Mouse (Mus musculus): ENCODE measurements around the gene Atp6ap1. TPM values are rescaled to one million over a fixed set of nuclear protein-coding genes. Genes with fewer than 3 reads are reported as not detected.

The Atp6ap1 gene
- total and polyA plus RNA-seq, 2 experiments from 2014 or later: 250 to 318 TPM

GRCm38 (mm10) chrX:74304867-74305700 lies 8.2 kb downstream of the Atp6ap1 start, which contains the start of gene Gdi1:
Gene Gdi1, plus strand, starts transcription at chrX:74304998.
- H3K36me3 ChIP-seq (ENCODE audit: insufficient read depth): peaks cover 26% of the 10 kb centered on the region
- DNase-seq: peak; percentile 91
- peaks cover 9% of the 10 kb centered on the region; the same call in 1 of the 2 replicates for H3K4me1 ChIP-seq (ENCODE audit: insufficient read depth)
- H3K27me3 ChIP-seq (ENCODE audit: insufficient read depth, low read length): no peaks in the 10 kb centered on the region
- peak within 1 kb of the TSS; percentile 97 for H3K27ac ChIP-seq (ENCODE audit: low read depth, low read length)
- peak; percentile 91 for ATAC-seq
- H3K9ac ChIP-seq: peak within 1 kb of the TSS; percentile 71
- H3K4me3 ChIP-seq (ENCODE audit: low read depth, low read length): peak within 1 kb of the TSS; percentile 54
- H3K9me3 ChIP-seq (ENCODE audit: low read length): no peaks in the 10 kb centered on the region
- TF ChIP-seq CTCF (IDR thresholded peaks at IDR 0.05; ENCODE audit: low read depth): peak; percentile 40
- H3K4me2 ChIP-seq (ENCODE audit: low read depth): peak within 1 kb of the TSS; percentile 56
- WGBS: 25% methylated on average over 41 of the region's 41 CpGs

GRCm38 (mm10) chrX:74312540-74313464 lies 15.9 kb downstream of the Atp6ap1 start, which contains the start of gene Fam50a:
Gene Fam50a, plus strand, starts transcription at chrX:74313033.
- Histone ChIP-seq H3K27ac (ENCODE audit: low read depth, low read length) (peak within 1 kb of the TSS; percentile 89), H3K4me3 (ENCODE audit: low read depth, low read length) (peak within 1 kb of the TSS; percentile 47), H3K36me3 (ENCODE audit: insufficient read depth) (peaks cover 12% of the 10 kb centered on the region; the same call in 1 of the 2 replicates), H3K9me3 (ENCODE audit: low read length) (no peaks in the 10 kb centered on the region), H3K4me2 (ENCODE audit: low read depth) (peak within 1 kb of the TSS; percentile 57), H3K9ac (peak within 1 kb of the TSS; percentile 63), H3K4me1 (ENCODE audit: insufficient read depth) (0 out of 2 replicates have a peak, but pooled peaks cover 2% of the 10 kb centered on the region), H3K27me3 (ENCODE audit: insufficient read depth, low read length) (no peaks in the 10 kb centered on the region)
- no peak; the same call in 1 of the 2 replicates for TF ChIP-seq CTCF (IDR thresholded peaks at IDR 0.05; ENCODE audit: low read depth)
- DNase-seq: peak; percentile 90
- 24% methylated on average over 59 of the region's 59 CpGs for WGBS
- peak; percentile 98 for ATAC-seq

GRCm38 (mm10) chrX:74328725-74329161 lies 31.8 kb downstream of the Atp6ap1 start, which contains the start of gene Plxna3:
Gene Plxna3, plus strand, starts transcription at chrX:74329066.
- Histone ChIP-seq H3K4me1 (ENCODE audit: insufficient read depth) (peaks cover 8% of the 10 kb centered on the region; the same call in 1 of the 2 replicates), H3K9ac (peak within 1 kb of the TSS; percentile 65), H3K4me2 (ENCODE audit: low read depth) (peak within 1 kb of the TSS; percentile 55), H3K27ac (ENCODE audit: low read depth, low read length) (peak within 1 kb of the TSS; percentile 85), H3K27me3 (ENCODE audit: insufficient read depth, low read length) (no peaks in the 10 kb centered on the region), H3K4me3 (ENCODE audit: low read depth, low read length) (peak within 1 kb of the TSS; percentile 48), H3K9me3 (ENCODE audit: low read length) (no peaks in the 10 kb centered on the region), H3K36me3 (ENCODE audit: insufficient read depth) (no peaks in the 10 kb centered on the region)
- peak; percentile 86 for DNase-seq
- peak; percentile 94 for ATAC-seq
- WGBS: 29% methylated on average over 30 of the region's 30 CpGs
- no peak for TF ChIP-seq CTCF (IDR thresholded peaks at IDR 0.05; ENCODE audit: low read depth)

- Histone ChIP-seq H3K9ac (peak overlapping the region; percentile 65), H3K36me3 (ENCODE audit: insufficient read depth) (no peaks in the 10 kb centered on the region), H3K27ac (ENCODE audit: low read depth, low read length) (peak overlapping the region; percentile 85), H3K4me1 (ENCODE audit: insufficient read depth) (peaks cover 8% of the 10 kb centered on the region; the same call in 1 of the 2 replicates), H3K9me3 (ENCODE audit: low read length) (no peaks in the 10 kb centered on the region), H3K27me3 (ENCODE audit: insufficient read depth, low read length) (no peaks in the 10 kb centered on the region), H3K4me2 (ENCODE audit: low read depth) (peak overlapping the region; percentile 55), H3K4me3 (ENCODE audit: low read depth, low read length) (peak overlapping the region; percentile 48)
- WGBS: 35% methylated on average over 10 of the region's 10 CpGs
- no peak for TF ChIP-seq CTCF (IDR thresholded peaks at IDR 0.05; ENCODE audit: low read depth)
- ATAC-seq: peak; percentile 63
- DNase-seq: peak; percentile 44
These were observed 32.3 kb downstream of the Atp6ap1 start for GRCm38 (mm10) chrX:74329215-74329671.

GRCm38 (mm10) chrX:74330166-74330930 lies 33.5 kb downstream of the Atp6ap1 start:
- 0 out of 2 replicates have a peak, but pooled peaks cover 6% of the 10 kb centered on the region for H3K36me3 ChIP-seq (ENCODE audit: insufficient read depth)
- peak overlapping the region; percentile 85 for H3K27ac ChIP-seq (ENCODE audit: low read depth, low read length)
- TF ChIP-seq CTCF (IDR thresholded peaks at IDR 0.05; ENCODE audit: low read depth): no peak
- peak overlapping the region; percentile 55 for H3K4me2 ChIP-seq (ENCODE audit: low read depth)
- H3K9ac ChIP-seq: peak overlapping the region; percentile 65; the same call in 1 of the 2 replicates
- ATAC-seq: no peak
- DNase-seq: no peak
- H3K9me3 ChIP-seq (ENCODE audit: low read length): no peaks in the 10 kb centered on the region
- H3K4me3 ChIP-seq (ENCODE audit: low read depth, low read length): peak overlapping the region; percentile 48
- no peaks in the 10 kb centered on the region for H3K27me3 ChIP-seq (ENCODE audit: insufficient read depth, low read length)
- peaks cover 8% of the 10 kb centered on the region; the same call in 1 of the 2 replicates for H3K4me1 ChIP-seq (ENCODE audit: insufficient read depth)
- WGBS: 15% methylated on average over 2 of the region's 2 CpGs
